Mouse (Mus musculus) ES-CJ7 (cell line): ENCODE data around the gene Gbp7.
"Not testable (repeated sequence)": the region's sequence is repeated elsewhere in the genome, so short reads cannot be mapped to it uniquely, and the experiment has no call there.

Experiments used
- DNase-seq: peaks from one replicate; pipeline ENCODE4 v3.0.0; 2011; ENCODE audit warnings: low read depth, low spot score

Gene Gbp7

DNA sequence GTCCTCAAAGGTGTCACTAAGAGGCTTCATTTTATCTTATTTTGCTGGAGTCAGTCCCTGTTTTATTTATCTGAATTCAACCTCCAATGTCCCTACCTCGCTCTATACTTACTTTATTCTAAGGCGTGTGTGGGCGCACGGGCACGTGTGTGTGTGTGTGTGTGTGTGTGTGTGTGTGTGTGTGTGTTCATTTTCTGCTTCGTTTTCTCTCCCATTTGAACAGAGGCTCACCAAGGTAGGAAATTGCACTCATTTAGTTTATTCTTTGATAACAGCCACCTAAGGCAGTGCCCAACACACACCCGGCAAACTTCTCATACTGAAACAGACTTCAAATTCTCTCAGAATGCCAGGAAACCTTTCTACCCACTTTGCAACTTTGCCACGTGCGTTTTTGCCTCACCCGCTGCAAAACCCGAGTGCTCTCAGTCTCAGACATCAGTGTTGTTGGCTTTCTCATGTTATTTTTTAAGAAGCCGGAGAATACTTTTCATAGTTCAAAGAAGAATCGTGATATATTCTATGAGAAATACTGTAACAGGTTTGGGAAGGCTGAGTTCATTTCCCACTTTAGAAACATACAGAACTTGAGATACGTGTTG is 31.0 kb downstream of the Gbp7 start:
- DNase-seq, result no peak

DNA sequence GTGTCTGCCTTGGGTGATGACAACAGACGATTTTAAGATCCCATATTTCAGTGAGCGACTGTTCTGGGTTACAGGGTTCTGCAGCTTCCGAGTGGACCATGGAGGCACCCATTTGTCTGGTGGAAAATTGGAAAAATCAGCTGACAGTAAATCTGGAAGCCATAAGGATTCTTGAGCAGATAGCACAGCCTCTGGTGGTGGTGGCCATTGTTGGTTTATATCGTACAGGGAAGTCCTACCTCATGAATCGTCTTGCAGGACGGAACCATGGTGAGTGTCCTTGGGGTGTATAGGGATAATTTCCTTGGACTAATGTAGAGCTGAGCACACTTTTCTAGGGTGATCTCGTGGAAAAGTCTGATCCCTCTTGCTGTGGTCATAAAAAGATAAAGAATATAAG is 31.5 kb downstream of the Gbp7 start:
- DNase-seq, result no peak

DNA sequence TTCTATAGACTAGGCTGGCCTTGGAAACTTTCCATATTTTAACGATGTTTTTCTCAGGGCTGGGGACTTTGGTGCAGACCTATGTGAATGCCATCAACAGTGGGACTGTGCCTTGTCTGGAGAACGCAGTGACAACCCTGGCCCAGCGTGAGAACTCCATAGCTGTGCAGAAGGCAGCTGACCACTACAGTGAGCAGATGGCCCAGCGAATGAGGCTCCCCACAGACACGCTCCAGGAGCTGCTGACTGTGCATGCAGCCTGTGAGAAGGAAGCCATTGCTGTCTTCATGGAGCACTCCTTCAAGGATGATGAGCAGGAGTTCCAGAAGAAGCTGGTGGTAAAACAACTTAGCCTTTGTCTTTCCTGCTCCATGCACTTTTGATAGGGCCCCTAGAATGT is 37.3 kb downstream of the Gbp7 start:
- DNase-seq, result not testable (repeated sequence)

DNA sequence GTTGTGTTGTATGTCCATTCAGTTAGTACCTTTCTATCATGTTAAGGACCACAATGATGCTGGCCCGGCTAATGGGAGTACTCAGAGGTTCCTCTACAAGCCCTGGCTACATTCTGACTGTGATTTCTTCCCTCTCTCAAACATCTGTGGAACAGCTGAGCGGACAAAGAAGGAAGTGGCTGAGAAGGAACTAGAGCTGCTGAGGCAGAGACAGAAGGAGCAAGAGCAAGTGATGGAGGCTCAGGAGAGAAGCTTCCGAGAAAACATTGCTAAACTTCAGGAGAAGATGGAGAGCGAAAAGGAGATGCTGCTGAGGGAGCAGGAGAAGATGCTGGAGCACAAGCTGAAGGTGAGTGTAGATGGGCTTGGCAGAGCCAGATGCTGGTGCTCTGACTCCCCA is 40.6 kb downstream of the Gbp7 start:
- DNase-seq, result no peak

DNA sequence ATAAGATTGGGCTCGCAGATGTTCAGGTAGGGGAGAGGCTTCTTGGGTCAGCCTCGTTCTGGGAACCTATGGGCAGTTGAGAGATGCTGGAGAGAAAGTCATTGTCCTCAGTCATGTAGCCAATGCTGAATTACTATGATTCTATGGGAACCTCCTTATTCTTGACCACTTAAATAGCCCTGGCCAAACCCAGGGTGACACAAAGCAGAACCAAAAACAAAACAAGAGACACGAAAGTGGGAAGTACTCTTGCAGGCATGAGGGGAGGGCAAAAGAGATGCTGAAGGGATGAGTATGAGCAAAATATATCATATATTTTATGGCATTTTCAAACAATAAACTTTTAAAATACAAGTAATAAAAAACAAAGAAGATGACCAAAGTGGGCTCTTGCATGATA is 47.0 kb downstream of the Gbp7 start:
- no peak for DNase-seq

DNA sequence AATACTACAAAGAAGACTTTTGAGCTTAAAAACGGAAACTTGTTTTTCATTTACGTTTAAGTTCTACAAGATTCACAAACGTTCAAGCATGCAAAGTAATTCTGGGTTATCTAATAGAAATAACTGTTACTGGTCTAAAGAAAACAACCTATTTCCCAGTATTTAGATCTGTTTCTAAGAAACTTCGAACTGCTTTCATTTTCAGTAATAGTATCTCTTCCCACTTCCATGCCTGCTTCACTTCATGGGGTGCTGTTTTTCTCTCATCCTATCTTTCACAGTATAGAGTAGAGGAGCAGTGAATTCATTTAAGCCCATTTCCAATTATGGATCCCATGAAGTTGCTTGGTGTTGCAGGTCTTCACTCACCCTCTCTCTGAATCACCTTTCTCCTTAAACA is 48.2 kb downstream of the Gbp7 start:
- no peak for DNase-seq

DNA sequence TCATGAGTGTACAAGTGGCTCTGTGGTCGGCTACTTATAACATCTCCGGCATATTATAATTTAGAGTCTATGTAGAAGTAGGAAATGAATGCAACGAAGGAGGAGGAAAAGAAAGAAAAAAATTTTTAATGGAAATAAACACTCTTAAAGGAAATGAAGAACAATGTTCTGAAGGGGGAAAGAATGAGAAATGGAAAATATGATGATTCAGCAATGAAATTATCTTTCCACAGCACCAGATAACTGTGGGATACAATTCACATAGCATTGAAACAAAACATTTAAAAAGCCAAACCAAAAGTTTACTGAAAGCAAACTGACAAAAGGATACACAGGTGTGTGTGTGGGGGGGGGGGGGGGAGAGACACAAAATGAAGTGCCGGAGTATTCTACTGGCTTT is 52.9 kb downstream of the Gbp7 start:
- no peak for DNase-seq

- DNase-seq, result no peak
Observed at GRCm38 (mm10) chr3:142587386-142587785, 57.2 kb downstream of the Gbp7 start.

DNA sequence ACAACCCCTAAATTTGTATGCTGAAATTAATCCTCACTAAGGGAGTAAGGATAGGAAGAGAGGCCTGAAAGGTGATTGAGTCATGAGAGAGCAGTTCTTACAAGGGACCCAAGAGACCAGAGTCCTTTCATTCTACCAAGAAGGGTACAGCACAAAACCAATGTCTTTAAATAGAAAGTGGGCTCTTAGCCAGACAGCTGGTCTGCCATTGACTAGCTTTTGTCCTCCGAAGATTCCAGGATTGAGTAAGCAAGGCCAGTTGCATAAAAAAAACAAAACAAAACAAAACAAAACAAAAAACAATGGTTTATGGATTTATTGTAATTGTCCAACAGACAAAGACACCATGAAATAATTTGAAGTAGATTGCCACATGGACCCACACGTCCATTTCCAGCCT is 58.7 kb downstream of the Gbp7 start:
- DNase-seq, result no peak

GRCm38 (mm10) chr3:142590431-142591067 is 60.4 kb downstream of the Gbp7 start:
- DNase-seq, result no peak

- no peak for DNase-seq
Observed at GRCm38 (mm10) chr3:142594547-142594946, 64.4 kb downstream of the Gbp7 start, which contains the start of gene Gbp2b. TSS of gene Gbp2b (plus strand) at chr3:142594847.

DNA sequence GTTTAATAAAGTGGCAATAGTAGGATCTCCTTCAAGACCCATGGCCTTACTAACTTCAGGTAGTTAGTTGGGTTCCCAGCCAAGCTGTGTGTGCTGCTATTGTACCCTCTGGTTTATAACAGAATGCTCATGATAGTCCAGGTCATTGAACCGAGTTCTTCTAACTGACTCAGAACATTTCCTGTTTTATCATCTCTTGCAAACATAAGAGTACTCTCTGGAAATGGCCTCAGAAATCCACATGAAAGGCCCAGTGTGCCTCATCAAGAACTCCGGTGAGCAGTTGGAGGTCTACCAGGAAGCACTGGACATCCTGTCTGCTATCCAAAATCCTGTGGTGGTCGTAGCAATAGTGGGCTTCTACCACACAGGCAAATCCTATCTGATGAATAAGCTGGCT is 67.8 kb downstream of the Gbp7 start:
- DNase-seq, result no peak
